Mouse (Mus musculus) kidney, postnatal 0 days (tissue): Measurements from ENCODE around the gene Slc9a6. TPM values are rescaled to one million over a fixed set of nuclear protein-coding genes. Genes with fewer than 3 reads are reported as not detected.

Experiments
- ATAC-seq: fragments of 200-750 bp; cut with Nextera tagmentation; replicated peaks from 2 replicates; pipeline ENCODE4 v1.8.0; 2017; ENCODE audit warnings: low read depth, moderate number of reproducible peaks, moderate TSS enrichment, moderate library complexity; ENCODE audit not compliant: low FRiP score
- DNase-seq: peaks from one replicate; pipeline ENCODE4 v3.0.0-alpha.2; 2016; ENCODE audit warnings: low spot score
- H3K27ac ChIP-seq: fragments of 300-500 bp; sonication (generic); 2 replicates; pipeline ENCODE4 v1.5.1; 2014; ENCODE audit warnings: mild to moderate bottlenecking
- H3K27me3 ChIP-seq: fragments of 300-500 bp; sonication (generic); 2 replicates; pipeline ENCODE4 v1.6.1; 2014; ENCODE audit warnings: low read length, mixed read lengths; ENCODE audit not compliant: insufficient read depth
- H3K36me3 ChIP-seq: fragments of 300-500 bp; sonication (generic); 2 replicates; pipeline ENCODE4 v1.6.1; 2014; ENCODE audit warnings: low read length, mixed read lengths; ENCODE audit not compliant: insufficient read depth
- H3K4me1 ChIP-seq: fragments of 300-500 bp; sonication (generic); replicated peaks from 2 replicates; pipeline ENCODE4 v1.6.1; 2014; ENCODE audit warnings: antibody characterized with exemption, low read length, mixed read lengths; ENCODE audit not compliant: insufficient read depth
- H3K4me2 ChIP-seq: fragments of 300-500 bp; sonication (generic); 2 replicates; pipeline ENCODE4 v1.6.1; 2014; ENCODE audit warnings: mild to moderate bottlenecking, low read length, moderate library complexity, mixed read lengths
- H3K4me3 ChIP-seq: fragments of 300-500 bp; sonication (generic); replicated peaks from 2 replicates; pipeline ENCODE4 v1.5.1; 2014; ENCODE audit warnings: low read depth, low read length
- H3K9ac ChIP-seq: fragments of 300-500 bp; sonication (generic); 2 replicates; pipeline ENCODE4 v1.6.1; 2014; ENCODE audit warnings: low read depth, low read length
- H3K9me3 ChIP-seq: fragments of 300-500 bp; sonication (generic); replicated peaks from 2 replicates; pipeline ENCODE4 v1.6.1; 2016; ENCODE audit warnings: low read length, inconsistent platforms, mixed read lengths
- CTCF ChIP-seq: IDR thresholded peaks from 2 replicates; pipeline ENCODE4 v1.5.1; 2016; ENCODE audit warnings: antibody characterized with exemption, low read depth, mild to moderate bottlenecking, moderate library complexity
- WGBS: fragments of 180-500 bp; shearing (Covaris S2); extraction: QIAGEN DNeasy Blood & Tissue Kit; methylation state at CpG from one replicate; pipeline ENCODE4 v1.1.7; 2014; 5-methylcytosine and 5-hydroxymethylcytosine counted together
- polyA plus RNA-seq: library from polyadenylated mRNA; unstranded; fragments of >200 nt; fragmentation: Nextera tagmentation; extraction: Ambion mirVana; gene quantifications from 2 replicates; pipeline ENCODE4 v1.2.1, GENCODE M21; 2015

Gene Slc9a6
- polyA plus RNA-seq, 1 experiment from 2014 or later, result 11.1 TPM

GRCm38 (mm10) chrX:56662316-56662715 is 52.8 kb downstream of the Slc9a6 start:
- H3K4me1 ChIP-seq, result no peaks in the 10 kb centered on the region
- no peak for DNase-seq

GRCm38 (mm10) chrX:56663377-56663776 is 53.8 kb downstream of the Slc9a6 start:
- no peaks in the 10 kb centered on the region for H3K4me1 ChIP-seq
- ATAC-seq, result no peak
- H3K4me2 ChIP-seq, result no peak overlapping the region
- H3K27me3 ChIP-seq, result no peaks in the 10 kb centered on the region
- no peak overlapping the region for H3K4me3 ChIP-seq
- no peak for TF ChIP-seq CTCF
- WGBS, result 67% methylated on average over 4 of the region's 4 CpGs
- no peak for DNase-seq
- no peaks in the 10 kb centered on the region for H3K9me3 ChIP-seq
- H3K36me3 ChIP-seq, result no peaks in the 10 kb centered on the region
- no peak overlapping the region for H3K9ac ChIP-seq
- H3K27ac ChIP-seq, result no peak overlapping the region

More at GRCm38 (mm10) chrX:56662316-56662715, 52.8 kb downstream of the Slc9a6 start:
- ATAC-seq, result no peak
- WGBS, result 75% methylated on average over 6 of the region's 6 CpGs
- H3K36me3 ChIP-seq, result no peaks in the 10 kb centered on the region
- H3K4me3 ChIP-seq, result no peak overlapping the region
- no peak overlapping the region for H3K9ac ChIP-seq
- no peak for TF ChIP-seq CTCF
- H3K4me2 ChIP-seq, result no peak overlapping the region
- no peaks in the 10 kb centered on the region for H3K9me3 ChIP-seq
- no peak overlapping the region for H3K27ac ChIP-seq
- H3K27me3 ChIP-seq, result no peaks in the 10 kb centered on the region

- Histone ChIP-seq H3K4me2 (no peak overlapping the region), H3K36me3 (no peaks in the 10 kb centered on the region), H3K27me3 (no peaks in the 10 kb centered on the region), H3K9me3 (no peaks in the 10 kb centered on the region), H3K9ac (no peak overlapping the region), H3K4me1 (no peaks in the 10 kb centered on the region), H3K4me3 (no peak overlapping the region), H3K27ac (no peak overlapping the region)
- no peak for TF ChIP-seq CTCF
- ATAC-seq (no peak), DNase-seq (no peak)
- WGBS, result 69% methylated on average over 8 of the region's 8 CpGs
Observed at GRCm38 (mm10) chrX:56665226-56665973, 55.8 kb downstream of the Slc9a6 start.

GRCm38 (mm10) chrX:56667296-56667695 is 57.7 kb downstream of the Slc9a6 start:
- DNase-seq, result no peak
- Histone ChIP-seq H3K4me2 (no peak overlapping the region), H3K27ac (peak overlapping the region; percentile 15; the same call in 1 of the 2 replicates), H3K9me3 (no peaks in the 10 kb centered on the region), H3K9ac (no peak overlapping the region), H3K4me3 (no peak overlapping the region), H3K4me1 (no peaks in the 10 kb centered on the region), H3K27me3 (no peaks in the 10 kb centered on the region), H3K36me3 (no peaks in the 10 kb centered on the region)
- no peak for ATAC-seq
- 78% methylated on average over 6 of the region's 6 CpGs for WGBS
- no peak for TF ChIP-seq CTCF

- Histone ChIP-seq H3K9ac (no peak overlapping the region), H3K36me3 (no peaks in the 10 kb centered on the region), H3K4me3 (no peak overlapping the region), H3K27ac (no peak overlapping the region), H3K9me3 (no peaks in the 10 kb centered on the region), H3K4me1 (no peaks in the 10 kb centered on the region), H3K4me2 (no peak overlapping the region), H3K27me3 (no peaks in the 10 kb centered on the region)
- TF ChIP-seq CTCF, result no peak
- ATAC-seq (no peak), DNase-seq (no peak)
- 71% methylated on average over 5 of the region's 5 CpGs for WGBS
Observed at GRCm38 (mm10) chrX:56668051-56668450, 58.5 kb downstream of the Slc9a6 start.

GRCm38 (mm10) chrX:56668501-56668900 is 58.9 kb downstream of the Slc9a6 start:
- ATAC-seq, result no peak
- DNase-seq, result no peak
- H3K4me2 ChIP-seq, result no peak overlapping the region
- no peak overlapping the region for H3K9ac ChIP-seq
- no peaks in the 10 kb centered on the region for H3K9me3 ChIP-seq
- 75% methylated on average over 3 of the region's 3 CpGs for WGBS
- no peak for TF ChIP-seq CTCF
- no peaks in the 10 kb centered on the region for H3K27me3 ChIP-seq
- no peak overlapping the region for H3K27ac ChIP-seq
- H3K36me3 ChIP-seq, result no peaks in the 10 kb centered on the region
- H3K4me1 ChIP-seq, result no peaks in the 10 kb centered on the region
- no peak overlapping the region for H3K4me3 ChIP-seq
